Mouse (Mus musculus) kidney, postnatal 36 days (tissue): ENCODE data around the gene Sh3bp1.
A peak's percentile ranks its signal among the peaks of the same experiment; 100 is the strongest.

ENCODE experiments used
- DNase-seq, 2 experiments: peaks; one replicate each; pipeline ENCODE4 v3.0.0; 2021 to 2022; ENCODE audit warnings: mixed read lengths in 2 of 2

Sh3bp1 gene

DNA sequence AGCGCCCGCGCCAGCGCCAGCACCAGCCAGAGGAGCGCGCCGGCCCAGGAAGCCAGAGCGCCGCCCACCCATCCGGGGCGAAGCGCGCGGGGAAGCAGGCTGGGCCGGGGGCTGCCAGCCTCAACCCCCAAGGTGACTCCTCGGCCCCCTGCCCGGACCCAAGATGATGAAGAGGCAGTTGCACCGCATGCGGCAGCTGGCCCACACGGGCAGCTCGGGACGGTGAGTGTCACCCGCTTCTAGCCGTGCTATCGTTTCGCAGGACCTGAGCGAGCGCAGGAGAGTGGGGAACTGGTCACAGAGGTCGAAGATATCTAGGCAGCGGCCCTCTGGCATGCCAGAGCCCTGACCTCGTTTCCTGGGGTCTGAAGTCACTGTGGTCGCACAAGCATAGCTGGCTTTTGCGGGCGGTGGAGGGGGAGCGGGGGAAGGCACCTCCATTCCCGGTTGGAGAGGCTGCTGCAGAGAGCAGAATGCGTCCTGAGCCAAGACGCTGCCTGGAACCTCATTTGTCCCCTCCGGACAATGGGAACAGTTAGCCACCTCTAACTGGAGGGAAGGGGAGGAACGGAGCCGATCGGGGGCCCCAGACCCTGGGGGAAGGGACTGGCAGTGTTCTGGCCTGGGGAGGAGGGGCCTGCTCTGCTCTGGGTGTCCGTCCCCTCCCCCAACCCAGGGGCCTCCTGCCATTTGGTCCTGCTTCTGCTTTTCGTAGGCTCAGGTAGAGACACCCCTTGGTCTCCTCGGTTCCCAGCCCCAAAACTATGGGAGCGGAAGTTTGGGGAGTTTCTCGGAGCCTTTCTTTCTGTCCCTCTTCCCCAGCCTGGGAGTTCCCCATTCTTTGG, at the start of gene Sh3bp1:
Gene Sh3bp1, plus strand, starts transcription at position 29 of the 845 bp plus-strand sequence.
- DNase-seq = peak; percentile 62 to 84

DNA sequence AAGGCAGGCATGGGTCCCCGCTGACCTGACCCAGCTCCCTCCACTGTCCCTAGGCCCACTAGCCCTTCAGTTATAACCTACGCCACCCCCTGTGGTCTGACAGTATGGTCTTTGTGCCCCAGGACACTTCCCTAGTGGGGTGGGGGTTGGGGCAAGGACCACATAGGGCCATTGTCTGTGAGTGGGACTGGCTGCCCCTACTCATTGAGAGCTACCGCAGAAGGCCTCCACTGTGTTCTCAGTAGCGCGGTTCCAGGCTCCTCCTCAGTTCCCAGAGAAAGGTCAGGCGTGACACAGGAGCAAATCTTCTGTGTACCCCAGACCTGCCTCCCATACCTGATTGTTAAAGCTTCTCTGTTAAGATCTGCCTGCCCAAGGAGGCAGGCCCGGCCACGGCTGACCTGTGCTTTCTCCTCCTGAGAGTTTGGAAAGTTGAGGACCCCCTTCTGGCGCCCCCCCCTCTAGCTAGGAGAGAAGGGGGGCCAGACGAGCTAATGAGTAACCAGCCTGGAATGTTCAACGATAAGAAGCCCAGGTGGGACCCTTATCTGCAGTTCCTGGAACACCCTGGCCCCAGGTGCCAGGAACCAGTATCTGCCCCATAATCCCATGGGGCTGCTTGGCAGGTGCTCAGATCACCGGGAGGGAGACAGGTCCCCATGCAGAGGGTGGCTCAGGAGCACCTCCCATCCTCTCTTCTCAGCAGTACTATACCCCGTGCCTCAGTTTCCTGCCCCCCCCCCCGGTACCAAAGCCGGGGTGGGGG, 49.3 kb upstream of the Sh3bp1 start:
- no peak for DNase-seq

DNA sequence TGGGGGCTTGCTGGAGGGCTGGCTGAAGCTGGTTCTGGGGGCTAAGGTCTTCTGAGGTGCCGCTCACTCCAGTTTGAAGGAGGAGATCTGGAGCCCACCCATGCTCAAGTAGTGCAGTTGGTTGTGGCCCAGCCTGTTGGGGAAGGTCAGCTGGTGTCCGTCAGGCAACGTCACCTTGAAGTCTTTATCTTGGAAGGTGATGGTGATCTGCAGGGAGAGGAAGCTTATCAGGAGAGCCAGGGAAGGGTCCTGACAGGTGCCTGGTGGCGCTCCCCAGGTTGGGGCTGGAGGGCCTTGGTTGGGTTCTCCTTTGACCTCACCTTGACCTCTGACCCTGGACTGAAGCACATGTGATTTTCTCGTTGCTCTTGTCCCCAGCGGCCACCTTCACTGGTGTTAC, 48.6 kb upstream of the Sh3bp1 start:
- DNase-seq = no peak

DNA sequence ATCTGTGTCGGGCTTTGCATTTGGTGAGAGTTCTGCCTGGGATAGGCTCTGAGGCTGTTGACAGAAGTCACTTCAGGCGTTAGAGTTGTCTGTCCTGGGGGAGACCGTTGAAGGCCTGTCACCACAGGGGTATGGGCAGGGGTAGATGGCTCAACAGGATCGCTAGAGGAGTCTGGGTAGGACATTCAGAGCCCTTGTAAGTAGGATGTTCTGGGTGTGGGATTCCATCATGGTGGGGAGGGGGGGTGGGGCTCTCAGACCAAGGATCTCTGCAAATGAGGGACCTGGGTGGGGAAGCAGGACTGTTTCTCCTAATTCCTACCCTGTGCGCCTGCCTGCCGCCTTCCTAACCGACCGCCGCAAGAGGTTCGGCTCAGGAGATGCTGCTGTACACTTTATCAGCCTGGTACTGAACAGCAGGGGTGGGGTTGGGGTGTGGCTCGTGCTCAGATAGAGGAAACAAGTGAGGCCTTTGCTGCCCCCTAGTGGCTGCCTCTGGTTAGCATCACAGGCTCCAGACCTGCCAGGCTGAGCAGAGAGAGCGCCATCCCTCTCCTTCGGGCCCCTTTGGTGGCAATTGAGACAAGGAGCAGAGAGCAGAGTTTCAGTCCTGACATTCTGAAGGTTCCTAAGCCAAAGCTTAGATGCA, 47.9 kb upstream of the Sh3bp1 start:
- peak; percentile 94 to 97 for DNase-seq

DNA sequence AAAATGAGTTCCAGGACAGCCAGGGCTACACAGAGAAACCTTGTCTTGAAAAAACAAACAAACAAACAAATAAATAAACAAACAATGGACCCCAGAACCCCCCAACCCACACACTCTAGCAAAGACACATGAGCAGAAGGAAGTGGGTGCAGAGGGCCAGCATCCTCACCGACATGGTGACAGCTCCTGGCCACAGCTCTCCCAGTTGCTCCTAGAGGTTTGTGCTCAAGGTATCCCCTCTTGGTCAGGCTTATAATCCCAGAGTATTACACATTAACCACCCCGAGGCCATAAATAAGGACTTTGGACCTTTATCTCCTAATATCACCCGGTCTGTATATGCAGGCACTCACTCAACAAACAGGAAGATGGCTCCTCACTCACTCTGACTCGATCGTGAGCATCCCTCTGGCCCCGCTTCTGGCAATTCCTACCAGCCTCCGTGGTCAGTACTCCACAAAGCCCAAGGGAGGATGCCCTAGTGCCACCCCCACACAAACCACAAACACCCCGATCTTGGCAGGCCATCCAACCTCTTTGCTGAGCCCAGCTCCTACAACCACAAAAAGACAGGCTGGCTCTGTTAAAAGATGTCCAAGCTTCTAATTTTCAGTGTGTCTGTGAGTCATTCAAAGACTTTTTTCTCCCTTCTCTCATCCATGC, 44.1 kb upstream of the Sh3bp1 start, which contains the start of gene Lgals2:
Gene Lgals2, minus strand, starts transcription at position 227 of the 663 bp plus-strand sequence.
- DNase-seq = no peak

DNA sequence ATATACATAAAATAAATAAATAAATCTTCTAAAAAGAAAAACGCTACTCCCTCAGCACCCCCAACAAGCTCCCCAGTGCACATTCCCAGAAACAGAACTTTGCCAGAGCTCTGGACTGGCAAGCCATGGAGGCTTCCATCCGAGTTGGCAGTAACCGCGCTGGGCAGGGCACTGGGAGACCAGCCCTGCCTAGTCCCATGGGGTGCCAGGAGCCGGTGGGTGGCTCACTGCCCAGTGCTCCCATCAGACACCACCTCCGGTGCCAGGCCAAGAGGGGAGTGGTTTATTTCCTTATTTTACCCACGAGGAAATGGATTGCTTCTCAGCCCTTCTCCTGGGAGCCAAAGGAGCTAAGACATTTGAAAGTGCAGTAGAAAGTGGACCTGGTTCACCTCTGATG, 42.6 kb upstream of the Sh3bp1 start:
- DNase-seq = no peak

DNA sequence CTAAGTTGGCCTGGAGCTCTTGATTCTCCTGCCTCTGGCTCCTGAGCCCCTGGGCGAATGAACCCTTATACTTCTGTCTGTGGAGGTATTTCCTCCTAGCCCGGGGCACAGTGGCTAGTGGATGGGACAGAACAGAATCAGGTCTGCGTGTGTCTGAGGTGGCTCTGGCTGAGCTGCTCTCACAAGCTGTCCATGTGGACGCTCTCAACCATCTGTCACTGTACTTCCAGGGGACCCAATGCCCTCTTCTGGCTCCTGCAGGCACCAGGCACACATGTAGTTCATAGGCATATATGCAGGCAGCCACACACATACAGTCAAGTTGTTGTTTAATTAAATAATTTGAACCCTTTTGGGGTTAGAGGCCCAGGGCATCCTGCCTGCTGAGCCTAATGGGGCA, 40.3 kb upstream of the Sh3bp1 start:
- no peak for DNase-seq

DNA sequence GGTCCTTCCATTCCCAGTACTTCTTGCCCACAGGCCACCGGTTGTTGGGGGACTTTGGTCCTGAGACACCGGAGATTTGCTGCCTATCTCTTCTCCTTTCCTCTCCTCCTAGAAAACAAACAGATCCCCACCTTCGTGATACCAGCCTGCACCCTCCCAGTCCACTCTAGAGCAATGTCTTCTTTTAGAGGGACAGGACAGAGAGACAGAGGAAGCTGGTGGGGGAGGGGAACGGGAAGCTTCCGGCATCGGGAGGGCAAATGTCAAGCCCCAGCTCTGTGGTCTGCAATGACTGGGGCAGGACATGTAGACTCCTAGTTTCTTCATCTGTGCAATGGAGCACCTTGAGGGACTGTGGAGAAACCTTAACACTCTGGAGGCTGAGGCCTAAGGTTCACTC, 39.9 kb upstream of the Sh3bp1 start:
- DNase-seq = peak in 1 of 2 experiments; percentile 62

GRCm38 (mm10) chr15:78862280-78862679, 37.3 kb upstream of the Sh3bp1 start:
- no peak for DNase-seq

- DNase-seq = no peak
These were observed 36.4 kb upstream of the Sh3bp1 start for GRCm38 (mm10) chr15:78863154-78863553.

- peak in 1 of 2 experiments; percentile 48 for DNase-seq
These were observed 35.7 kb upstream of the Sh3bp1 start for GRCm38 (mm10) chr15:78863852-78864253.

DNA sequence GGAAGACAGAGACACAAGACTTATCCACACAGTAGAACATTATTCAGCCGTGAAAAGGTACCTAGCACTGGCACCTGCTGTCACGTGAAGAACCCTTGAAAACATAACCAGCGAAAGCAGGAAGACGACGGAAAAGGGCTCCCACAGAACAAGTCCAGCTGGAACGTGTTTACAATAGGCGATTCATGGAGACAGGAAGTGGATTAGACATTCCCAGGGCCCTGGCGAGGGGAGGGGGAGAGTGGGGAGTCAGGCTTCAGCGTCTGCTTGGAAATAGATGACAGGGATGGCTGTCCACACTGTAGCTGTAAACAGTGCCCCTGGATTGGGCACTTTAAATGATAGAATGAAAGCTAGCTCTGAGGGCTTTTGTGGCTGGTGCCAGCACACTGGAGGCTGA, 31.2 kb upstream of the Sh3bp1 start:
- peak; percentile 68 to 72 for DNase-seq

GRCm38 (mm10) chr15:78868826-78869233, 30.7 kb upstream of the Sh3bp1 start:
- no peak for DNase-seq

DNA sequence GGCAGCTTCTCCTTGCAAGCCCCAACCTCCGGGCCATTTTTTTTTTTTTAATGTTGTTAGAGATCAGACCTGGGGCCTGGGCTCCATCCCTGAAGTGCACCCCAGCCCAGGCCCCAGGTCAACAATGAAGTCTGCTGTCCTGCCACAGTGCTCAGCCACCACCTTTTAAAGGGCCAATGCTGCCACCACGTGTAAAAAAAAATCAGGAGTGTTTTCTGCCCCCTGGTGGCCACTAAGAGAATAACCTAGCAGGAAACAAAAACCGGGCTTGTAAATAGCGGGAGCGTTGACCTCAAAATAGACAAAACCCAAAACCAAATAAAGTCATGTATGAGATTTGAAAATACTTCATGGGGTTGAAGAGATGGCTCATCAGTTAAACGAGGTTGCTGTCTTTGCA, 29.8 kb upstream of the Sh3bp1 start:
- DNase-seq = peak; percentile 57 to 75

- DNase-seq = no peak
These were observed 27.5 kb upstream of the Sh3bp1 start for GRCm38 (mm10) chr15:78872021-78872608.

DNA sequence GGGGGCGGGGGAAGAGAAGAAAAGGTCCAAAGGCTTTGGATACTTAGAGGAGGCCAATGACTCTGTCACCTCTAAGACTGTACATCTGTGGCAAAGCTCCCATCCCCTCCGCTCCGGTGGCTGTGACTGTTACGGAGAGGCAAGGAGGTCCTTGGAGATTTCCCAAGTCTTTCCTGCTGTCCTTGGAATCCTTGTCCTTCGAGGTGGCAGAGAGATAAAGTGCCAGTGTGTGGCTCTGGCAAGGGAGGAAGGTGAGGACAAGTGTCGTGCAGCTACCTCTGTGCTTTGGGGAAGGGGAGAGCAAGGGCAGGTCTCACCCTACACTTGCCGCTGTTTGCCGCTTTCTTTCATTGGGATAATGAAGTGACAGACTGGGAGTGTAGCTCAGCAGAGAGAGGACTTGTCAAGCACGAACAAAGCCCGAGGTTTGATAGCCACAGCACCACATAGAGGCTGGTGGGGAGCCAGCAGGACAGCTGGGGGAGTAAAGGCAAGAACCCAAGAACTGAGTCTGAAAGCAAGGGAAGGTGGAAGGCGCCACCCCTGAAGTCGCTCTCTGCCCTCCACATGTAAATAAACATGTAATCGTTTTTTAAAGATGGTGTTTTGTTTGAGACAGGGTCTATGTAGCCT, 25.6 kb upstream of the Sh3bp1 start:
- DNase-seq = no peak

- no peak for DNase-seq
These were observed 24.6 kb upstream of the Sh3bp1 start for GRCm38 (mm10) chr15:78874989-78875388.

GRCm38 (mm10) chr15:78875537-78875936, 24.0 kb upstream of the Sh3bp1 start:
- no peak for DNase-seq

GRCm38 (mm10) chr15:78876258-78876696, 23.3 kb upstream of the Sh3bp1 start:
- DNase-seq = peak; percentile 92 to 93

DNA sequence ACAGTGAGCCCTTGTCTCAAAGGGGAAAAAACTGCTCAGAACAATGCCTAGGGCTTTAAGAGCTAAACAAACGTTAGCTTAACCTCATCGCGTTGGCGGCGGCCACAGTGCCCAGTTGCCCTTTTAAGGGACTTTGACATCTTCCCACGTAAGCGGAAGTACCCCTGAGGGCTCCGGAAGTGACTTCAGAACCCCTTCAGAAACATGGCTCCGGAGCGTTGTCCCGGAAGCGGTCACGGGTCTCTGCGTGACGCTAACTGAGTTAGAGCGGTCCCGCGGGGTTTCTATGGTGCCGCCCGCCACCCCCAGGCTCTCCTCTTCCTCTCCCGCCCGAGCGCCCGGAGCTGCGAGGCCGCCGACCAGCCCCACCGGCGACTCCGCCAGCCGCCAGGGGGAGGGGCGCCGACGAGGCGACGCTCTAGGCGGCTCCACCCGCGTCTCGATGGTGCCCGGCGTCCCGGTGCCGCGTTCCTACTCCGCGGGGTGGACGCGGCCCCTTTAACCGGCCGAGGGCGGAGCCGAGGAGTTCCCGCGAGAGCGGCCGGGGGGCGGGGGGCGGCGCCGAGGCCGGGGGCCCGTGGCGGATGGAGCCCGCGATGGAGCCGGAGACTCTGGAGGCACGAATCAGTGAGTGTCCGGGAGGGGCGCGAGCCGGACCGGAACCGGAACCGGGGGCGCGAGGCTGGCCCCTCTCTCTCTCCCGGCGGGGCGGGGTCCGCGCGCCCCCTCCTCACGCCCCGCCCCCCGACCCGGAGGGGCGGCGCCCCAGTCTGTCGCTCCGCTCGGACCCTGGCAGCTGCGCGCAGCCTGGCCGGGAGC, 22.4 kb upstream of the Sh3bp1 start, which contains the start of gene Gga1:
Gene Gga1, plus strand, starts transcription at position 200 of the 819 bp plus-strand sequence.
- peak; percentile 95 to 97 for DNase-seq
